Mouse (Mus musculus): Measurements from ENCODE around the gene Ccdc43. TPM values are rescaled to one million over a fixed set of nuclear protein-coding genes. Genes with fewer than 3 reads are reported as not detected.

Ccdc43 gene
- polyA plus RNA-seq, 1 experiment from 2014 or later: 38.8 TPM

DNA sequence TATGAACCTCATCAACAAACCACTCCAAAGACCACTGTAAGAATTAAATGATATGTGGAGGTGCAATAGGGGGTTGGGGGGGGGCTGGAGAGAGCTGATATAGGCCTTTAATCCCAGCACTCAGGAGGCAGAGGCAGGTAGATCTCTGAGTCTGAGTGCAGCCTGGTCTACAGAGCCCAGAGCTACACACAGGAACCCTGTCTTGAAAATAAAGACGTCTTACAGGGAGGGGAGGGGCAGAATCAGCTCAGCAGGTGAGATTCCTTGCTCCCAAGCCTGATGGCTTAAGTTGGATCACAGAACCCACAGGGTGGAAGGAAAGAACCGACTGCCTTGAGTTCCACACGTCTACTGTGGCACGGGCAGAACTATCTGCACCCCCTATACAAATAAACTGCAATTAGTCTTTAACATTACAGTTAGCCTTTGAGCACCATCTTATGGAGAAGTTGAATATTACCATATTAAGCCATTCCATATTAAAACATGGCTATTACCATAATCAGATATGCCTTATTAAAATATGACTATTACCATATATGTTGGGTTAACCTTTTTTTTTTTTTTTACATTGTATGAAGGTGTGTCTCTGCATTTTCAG, 41.2 kb downstream of the Ccdc43 start:
- peak; percentile 74 for DNase-seq
- Histone ChIP-seq H3K27ac (replicated peaks; ENCODE audit: low read depth, low read length) (no peak overlapping the region), H3K4me3 (replicated peaks; ENCODE audit: low read depth, low read length) (no peak overlapping the region), H3K9ac (replicated peaks; ENCODE audit: low read length) (no peak overlapping the region), H3K4me1 (ENCODE audit: control insufficient read depth, insufficient read depth, low read length) (no peaks in the 10 kb centered on the region), H3K36me3 (ENCODE audit: control insufficient read depth, insufficient read depth, low read length) (no peaks in the 10 kb centered on the region), H3K9me3 (ENCODE audit: control insufficient read depth, low read length) (no peaks in the 10 kb centered on the region), H3K4me2 (ENCODE audit: low read length) (no peak overlapping the region), H3K27me3 (ENCODE audit: control insufficient read depth, insufficient read depth, low read length) (no peaks in the 10 kb centered on the region)
- ATAC-seq (ENCODE audit: low FRiP score, low TSS enrichment): no peak
- WGBS: 45% methylated on average over 4 of the region's 4 CpGs

DNA sequence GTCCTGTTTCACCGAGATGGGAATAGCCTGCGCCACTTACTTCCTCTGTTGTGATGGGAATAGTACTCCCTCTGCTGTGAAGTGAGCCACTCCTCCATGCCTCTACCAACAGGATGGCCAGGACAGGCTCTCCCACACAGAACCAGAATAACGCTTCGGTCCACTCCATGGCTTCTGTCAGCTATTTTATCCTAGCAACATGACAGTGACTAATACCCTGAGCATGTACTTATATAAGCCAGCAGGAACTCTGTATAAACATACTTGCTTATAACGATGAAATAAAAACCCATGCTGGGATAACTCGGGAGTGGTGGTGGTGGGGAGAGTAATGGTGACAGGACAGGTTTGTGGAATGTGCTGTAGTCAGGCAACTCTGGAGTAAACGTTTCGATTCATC, 41.7 kb downstream of the Ccdc43 start:
- H3K36me3 ChIP-seq (ENCODE audit: control insufficient read depth, insufficient read depth, low read length): no peaks in the 10 kb centered on the region
- no peak overlapping the region for H3K4me3 ChIP-seq (replicated peaks; ENCODE audit: low read depth, low read length)
- H3K9me3 ChIP-seq (ENCODE audit: control insufficient read depth, low read length): no peaks in the 10 kb centered on the region
- no peaks in the 10 kb centered on the region for H3K27me3 ChIP-seq (ENCODE audit: control insufficient read depth, insufficient read depth, low read length)
- H3K27ac ChIP-seq (replicated peaks; ENCODE audit: low read depth, low read length): no peak overlapping the region
- no peak for ATAC-seq (ENCODE audit: low FRiP score, low TSS enrichment)
- no peak overlapping the region for H3K9ac ChIP-seq (replicated peaks; ENCODE audit: low read length)
- no peak for DNase-seq
- 83% methylated on average over 8 of the region's 8 CpGs for WGBS
- H3K4me1 ChIP-seq (ENCODE audit: control insufficient read depth, insufficient read depth, low read length): no peaks in the 10 kb centered on the region
- H3K4me2 ChIP-seq (ENCODE audit: low read length): no peak overlapping the region

DNA sequence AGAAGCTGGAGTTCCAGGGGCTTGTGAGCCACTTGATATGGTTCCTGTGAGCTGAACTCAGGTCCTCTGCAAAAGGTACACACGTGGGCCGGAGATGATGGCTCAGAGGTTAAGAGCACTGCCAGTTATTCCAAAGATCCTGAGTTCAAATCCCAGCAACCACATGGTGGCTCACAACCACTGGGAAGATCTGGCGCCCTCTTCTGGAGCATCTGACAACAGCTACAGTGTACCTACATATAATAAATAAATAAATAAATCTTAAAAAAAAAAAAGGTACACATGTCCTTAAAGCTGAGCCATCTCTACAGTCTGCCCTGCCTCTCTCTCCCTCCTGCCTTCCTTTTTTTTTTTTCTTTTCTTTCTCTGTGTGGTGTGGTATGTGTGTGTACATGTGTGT, 44.7 kb downstream of the Ccdc43 start:
- Histone ChIP-seq H3K4me2 (ENCODE audit: low read length) (no peak overlapping the region), H3K27ac (replicated peaks; ENCODE audit: low read depth, low read length) (no peak overlapping the region), H3K4me1 (ENCODE audit: control insufficient read depth, insufficient read depth, low read length) (no peaks in the 10 kb centered on the region), H3K27me3 (ENCODE audit: control insufficient read depth, insufficient read depth, low read length) (no peaks in the 10 kb centered on the region), H3K4me3 (replicated peaks; ENCODE audit: low read depth, low read length) (no peak overlapping the region), H3K9me3 (ENCODE audit: control insufficient read depth, low read length) (no peaks in the 10 kb centered on the region), H3K9ac (replicated peaks; ENCODE audit: low read length) (no peak overlapping the region), H3K36me3 (ENCODE audit: control insufficient read depth, insufficient read depth, low read length) (no peaks in the 10 kb centered on the region)
- 74% methylated on average over 3 of the region's 3 CpGs for WGBS
- peak; percentile 44 for DNase-seq
- ATAC-seq (ENCODE audit: low FRiP score, low TSS enrichment): no peak

DNA sequence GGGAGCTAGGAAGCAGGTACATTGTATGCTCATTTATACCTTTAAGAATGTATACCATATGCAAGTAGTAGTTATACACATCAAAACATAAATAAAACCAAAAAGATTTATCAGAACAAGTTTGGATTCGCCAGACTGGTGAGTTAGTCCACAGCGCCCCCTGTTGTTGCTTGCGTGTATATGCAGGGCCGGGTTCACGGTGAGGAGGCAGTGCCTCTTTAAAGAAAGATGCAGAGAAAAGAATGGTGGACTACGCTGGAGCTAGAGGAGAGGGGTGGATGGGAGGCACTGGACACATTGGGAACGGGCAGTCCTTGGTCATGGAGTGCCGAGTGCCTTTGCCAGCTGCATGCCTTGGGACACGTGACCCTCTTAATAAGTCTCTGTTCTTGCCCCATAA, 46.2 kb downstream of the Ccdc43 start:
- WGBS: 2% methylated on average over 9 of the region's 9 CpGs
- peak; percentile 88 for DNase-seq
- Histone ChIP-seq H3K27ac (replicated peaks; ENCODE audit: low read depth, low read length) (no peak overlapping the region), H3K27me3 (ENCODE audit: control insufficient read depth, insufficient read depth, low read length) (no peaks in the 10 kb centered on the region), H3K9me3 (ENCODE audit: control insufficient read depth, low read length) (no peaks in the 10 kb centered on the region), H3K4me1 (ENCODE audit: control insufficient read depth, insufficient read depth, low read length) (no peaks in the 10 kb centered on the region), H3K4me3 (replicated peaks; ENCODE audit: low read depth, low read length) (no peak overlapping the region), H3K9ac (replicated peaks; ENCODE audit: low read length) (no peak overlapping the region), H3K36me3 (ENCODE audit: control insufficient read depth, insufficient read depth, low read length) (no peaks in the 10 kb centered on the region), H3K4me2 (ENCODE audit: low read length) (no peak overlapping the region)
- ATAC-seq (ENCODE audit: low FRiP score, low TSS enrichment): no peak

DNA sequence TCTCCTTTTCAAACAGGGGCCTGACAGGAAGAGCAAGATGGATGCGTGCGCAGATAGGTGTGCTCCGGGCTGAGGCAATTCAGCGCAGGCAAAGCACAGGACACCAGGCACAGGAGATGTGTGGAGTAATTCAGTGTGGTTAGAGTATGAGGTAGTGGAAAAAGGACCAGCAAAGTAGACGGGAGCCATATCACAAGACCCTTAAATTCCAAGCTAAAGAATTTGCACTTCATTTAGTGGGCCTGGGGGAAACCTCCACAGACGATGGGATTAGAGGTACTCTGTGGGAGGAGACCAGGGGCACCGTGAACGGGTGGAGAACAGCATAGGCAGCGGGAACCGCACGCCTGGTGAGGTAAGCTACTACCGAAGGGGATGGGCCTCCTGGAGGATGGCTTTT, 49.7 kb downstream of the Ccdc43 start:
- ATAC-seq (ENCODE audit: low FRiP score, low TSS enrichment) (no peak), DNase-seq (no peak)
- 64% methylated on average over 12 of the region's 12 CpGs for WGBS
- H3K4me3 ChIP-seq (replicated peaks; ENCODE audit: low read depth, low read length): no peak overlapping the region
- H3K36me3 ChIP-seq (ENCODE audit: control insufficient read depth, insufficient read depth, low read length): no peaks in the 10 kb centered on the region
- no peak overlapping the region for H3K4me2 ChIP-seq (ENCODE audit: low read length)
- H3K27ac ChIP-seq (replicated peaks; ENCODE audit: low read depth, low read length): no peak overlapping the region
- H3K4me1 ChIP-seq (ENCODE audit: control insufficient read depth, insufficient read depth, low read length): no peaks in the 10 kb centered on the region
- H3K9ac ChIP-seq (replicated peaks; ENCODE audit: low read length): no peak overlapping the region
- no peaks in the 10 kb centered on the region for H3K27me3 ChIP-seq (ENCODE audit: control insufficient read depth, insufficient read depth, low read length)
- H3K9me3 ChIP-seq (ENCODE audit: control insufficient read depth, low read length): no peaks in the 10 kb centered on the region

DNA sequence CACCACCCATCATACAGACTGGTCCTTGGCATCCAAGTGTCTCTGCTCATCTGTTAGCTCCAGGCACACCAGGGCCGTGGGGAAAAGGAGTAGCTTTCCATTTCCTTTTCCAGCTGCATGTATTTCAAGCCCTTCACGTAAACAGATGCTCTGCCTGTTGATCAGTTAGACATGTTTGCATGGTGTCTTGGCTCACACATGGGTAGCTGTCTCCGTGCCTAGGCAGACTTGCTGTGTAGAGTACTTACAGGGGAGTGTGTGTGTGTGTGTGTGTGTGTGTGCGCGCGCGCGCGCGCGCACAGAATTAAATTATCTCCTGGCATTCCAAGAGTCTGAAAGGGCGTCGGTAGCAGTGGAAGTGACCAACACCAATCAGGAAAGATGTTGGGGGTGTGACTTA, 51.4 kb downstream of the Ccdc43 start:
- no peaks in the 10 kb centered on the region for H3K4me1 ChIP-seq (ENCODE audit: control insufficient read depth, insufficient read depth, low read length)
- H3K9me3 ChIP-seq (ENCODE audit: control insufficient read depth, low read length): no peaks in the 10 kb centered on the region
- no peaks in the 10 kb centered on the region for H3K27me3 ChIP-seq (ENCODE audit: control insufficient read depth, insufficient read depth, low read length)
- ATAC-seq (ENCODE audit: low FRiP score, low TSS enrichment) (no peak), DNase-seq (no peak)
- no peak overlapping the region for H3K9ac ChIP-seq (replicated peaks; ENCODE audit: low read length)
- H3K27ac ChIP-seq (replicated peaks; ENCODE audit: low read depth, low read length): no peak overlapping the region
- 87% methylated on average over 13 of the region's 13 CpGs for WGBS
- H3K4me2 ChIP-seq (ENCODE audit: low read length): no peak overlapping the region
- no peak overlapping the region for H3K4me3 ChIP-seq (replicated peaks; ENCODE audit: low read depth, low read length)
- H3K36me3 ChIP-seq (ENCODE audit: control insufficient read depth, insufficient read depth, low read length): no peaks in the 10 kb centered on the region

DNA sequence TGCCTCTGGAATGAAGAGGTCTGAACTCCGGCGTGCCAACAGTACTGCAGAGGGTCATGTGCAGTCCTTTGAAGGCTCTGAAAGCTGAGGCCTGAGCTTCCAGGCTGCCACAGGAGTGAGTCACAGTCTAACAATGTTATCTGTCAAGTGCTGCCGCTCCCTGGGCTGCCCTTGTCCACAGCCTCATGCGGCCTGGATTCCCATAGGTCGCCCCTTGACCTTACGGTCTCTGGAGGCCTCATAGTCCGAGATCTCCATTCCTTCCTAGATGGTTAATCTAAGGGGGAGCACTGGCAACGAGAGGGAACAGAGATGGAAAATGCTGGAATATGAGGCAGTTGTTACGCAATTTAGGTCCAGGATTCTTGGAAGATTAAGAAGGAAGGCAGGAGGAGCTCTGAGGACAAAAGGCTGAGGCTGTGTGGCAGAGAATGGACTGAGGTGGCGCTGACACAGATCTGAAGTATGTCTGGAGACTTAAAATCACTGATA, 53.6 kb downstream of the Ccdc43 start:
- Histone ChIP-seq H3K4me2 (ENCODE audit: low read length) (no peak overlapping the region), H3K27ac (replicated peaks; ENCODE audit: low read depth, low read length) (no peak overlapping the region), H3K9ac (replicated peaks; ENCODE audit: low read length) (no peak overlapping the region), H3K9me3 (ENCODE audit: control insufficient read depth, low read length) (no peaks in the 10 kb centered on the region), H3K36me3 (ENCODE audit: control insufficient read depth, insufficient read depth, low read length) (no peaks in the 10 kb centered on the region), H3K4me1 (ENCODE audit: control insufficient read depth, insufficient read depth, low read length) (peaks cover 3% of the 10 kb centered on the region; the same call in 1 of the 2 replicates), H3K4me3 (replicated peaks; ENCODE audit: low read depth, low read length) (no peak overlapping the region), H3K27me3 (ENCODE audit: control insufficient read depth, insufficient read depth, low read length) (no peaks in the 10 kb centered on the region)
- DNase-seq: no peak
- ATAC-seq (ENCODE audit: low FRiP score, low TSS enrichment): no peak
- 54% methylated on average over 10 of the region's 10 CpGs for WGBS

DNA sequence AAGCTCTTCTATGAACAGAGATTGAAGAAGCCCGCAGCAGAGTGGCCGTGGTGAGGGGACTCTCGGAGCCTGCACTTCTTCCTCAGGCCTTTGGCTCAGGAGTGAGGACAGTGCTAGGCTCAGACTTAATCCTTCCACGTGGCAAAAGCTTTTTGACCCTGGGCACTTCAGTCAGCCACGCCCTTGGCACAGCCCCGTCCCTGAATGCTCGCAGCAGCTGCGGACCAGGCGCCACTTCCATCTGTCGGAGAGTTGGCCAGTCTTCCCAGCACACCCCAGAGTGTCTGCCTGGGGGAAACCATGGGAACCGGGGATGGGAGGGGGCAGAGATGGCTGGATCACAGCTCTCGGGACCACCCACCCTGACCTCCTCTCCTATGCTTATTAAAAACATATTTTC, 60.7 kb downstream of the Ccdc43 start:
- Histone ChIP-seq H3K9ac (replicated peaks; ENCODE audit: low read length) (no peak overlapping the region), H3K9me3 (ENCODE audit: control insufficient read depth, low read length) (no peaks in the 10 kb centered on the region), H3K4me3 (replicated peaks; ENCODE audit: low read depth, low read length) (no peak overlapping the region), H3K27ac (replicated peaks; ENCODE audit: low read depth, low read length) (no peak overlapping the region), H3K36me3 (ENCODE audit: control insufficient read depth, insufficient read depth, low read length) (no peaks in the 10 kb centered on the region), H3K4me2 (ENCODE audit: low read length) (no peak overlapping the region), H3K4me1 (ENCODE audit: control insufficient read depth, insufficient read depth, low read length) (peaks cover 8% of the 10 kb centered on the region; the same call in 1 of the 2 replicates), H3K27me3 (ENCODE audit: control insufficient read depth, insufficient read depth, low read length) (no peaks in the 10 kb centered on the region)
- peak; percentile 25 for DNase-seq
- no peak for ATAC-seq (ENCODE audit: low FRiP score, low TSS enrichment)
- whole genome bisulfite sequencing: 37% methylated on average over 12 of the region's 12 CpGs

All from midbrain, embryonic 14.5 days (tissue).